Mouse (Mus musculus) layer of hippocampus, adult 18-20 months (tissue): ENCODE measurements around the gene Sephs2. TPM values are rescaled to one million over a fixed set of nuclear protein-coding genes. Genes with fewer than 3 reads are reported as not detected.

Experiments used
- DNase-seq, 2 experiments: peaks; one replicate each; pipeline ENCODE4 v3.0.0; 2022; ENCODE audit warnings: low spot score in 2 of 2
- long read RNA-seq: library from polyadenylated mRNA; stranded (forward); transcript quantifications from one replicate; pipeline ENCODE4 v2.0.0, GENCODE M21; 2021
- total RNA-seq, 2 experiments: library from RNA; stranded (reverse); gene quantifications; 2 replicates each; pipeline ENCODE4 v1.2.3; 2021

Gene Sephs2
- 10 to 100 TPM; 35.0 to 38.6 TPM for total RNA-seq
- long read RNA-seq, transcript Sephs2-201 (1 exons, 2,177 nt): major isoform, 142 of 142 reads
- long read RNA-seq, partial matches to known transcripts: 0 of 142 reads
- long read RNA-seq, other reads (novel, unspliced or antisense): 0 of 142 reads

- peak; percentile 88 to 99 for DNase-seq
Measured at GRCm38 (mm10) chr7:127273925-127274789, at the start of gene Sephs2. TSS of gene Sephs2 (minus strand) at chr7:127274055.

- no peak for DNase-seq
Measured at GRCm38 (mm10) chr7:127322085-127322484, 48.2 kb upstream of the Sephs2 start.

GRCm38 (mm10) chr7:127321106-127321505 lies 47.3 kb upstream of the Sephs2 start:
- DNase-seq: no peak

GRCm38 (mm10) chr7:127313912-127314311 lies 40.1 kb upstream of the Sephs2 start:
- no peak for DNase-seq

GRCm38 (mm10) chr7:127309951-127310350 lies 36.1 kb upstream of the Sephs2 start:
- no peak for DNase-seq

- peak in 1 of 2 experiments; percentile 84 for DNase-seq
Measured at GRCm38 (mm10) chr7:127308887-127309286, 35.0 kb upstream of the Sephs2 start.

GRCm38 (mm10) chr7:127308431-127308830 lies 34.6 kb upstream of the Sephs2 start:
- no peak for DNase-seq

- DNase-seq: no peak
Measured at GRCm38 (mm10) chr7:127297586-127298193, 23.8 kb upstream of the Sephs2 start.

GRCm38 (mm10) chr7:127296786-127297555 lies 23.1 kb upstream of the Sephs2 start:
- no peak for DNase-seq

GRCm38 (mm10) chr7:127296098-127296497 lies 22.2 kb upstream of the Sephs2 start, which contains the start of gene Itgal:
TSS of gene Itgal (plus strand) at chr7:127296260.
- DNase-seq: no peak

GRCm38 (mm10) chr7:127290142-127290541 lies 16.3 kb upstream of the Sephs2 start:
- no peak for DNase-seq

GRCm38 (mm10) chr7:127289306-127289705 lies 15.5 kb upstream of the Sephs2 start:
- DNase-seq: no peak

GRCm38 (mm10) chr7:127287940-127288339 lies 14.1 kb upstream of the Sephs2 start:
- no peak for DNase-seq

- DNase-seq: no peak
Measured at GRCm38 (mm10) chr7:127285154-127285553, 11.3 kb upstream of the Sephs2 start.

- DNase-seq: no peak
Measured at GRCm38 (mm10) chr7:127282190-127282589, 8.3 kb upstream of the Sephs2 start.

GRCm38 (mm10) chr7:127281114-127281513 lies 7.3 kb upstream of the Sephs2 start:
- DNase-seq: no peak

- DNase-seq: no peak
Measured at GRCm38 (mm10) chr7:127280092-127280491, 6.2 kb upstream of the Sephs2 start.

- no peak for DNase-seq
Measured at GRCm38 (mm10) chr7:127278311-127278710, 4.5 kb upstream of the Sephs2 start.

GRCm38 (mm10) chr7:127276519-127276961 lies 2.7 kb upstream of the Sephs2 start:
- DNase-seq: no peak

- DNase-seq: no peak
Measured at GRCm38 (mm10) chr7:127273118-127273923, 534 bp downstream of the Sephs2 start.
